Mouse (Mus musculus) CH12.LX (cell line): ENCODE measurements at regions not wholly inside any gene's neighbourhood (a gene's known extent, or its start where the extent isn't known, plus 50 kb on each side); places are given as distances from the start of the nearest gene placed in this dataset.

Source experiments
- MAX ChIP-seq: IDR thresholded peaks from 2 replicates; pipeline ENCODE4 v1.6.1; 2011; ENCODE audit warnings: low read length, improper control_type of control experiment
- RCOR1 ChIP-seq: conservative IDR thresholded peaks from 2 replicates; pipeline ENCODE4 v1.6.1; 2012; ENCODE audit warnings: low read depth, mild to moderate bottlenecking, inconsistent platforms, low read length, improper control_type of control experiment
- USF1 ChIP-seq: IDR thresholded peaks from 2 replicates; pipeline ENCODE4 v1.6.1; 2014; ENCODE audit warnings: low read depth, mild to moderate bottlenecking, inconsistent platforms, low read length, improper control_type of control experiment

GRCm38 (mm10) chr3:52800673-52801072 is 216.4 kb downstream of the Cog6 start:
- no peak for TF ChIP-seq MAX
- no peak for TF ChIP-seq RCOR1
- TF ChIP-seq USF1: no peak
